Mouse (Mus musculus) lung, embryonic 15.5 days (tissue): ENCODE results near the gene Esx1. TPM values are rescaled to one million over a fixed set of nuclear protein-coding genes. Genes with fewer than 3 reads are reported as not detected.

Source experiments
- ATAC-seq: fragments of 200-750 bp; cut with Nextera tagmentation; 2 replicates; pipeline ENCODE4 v1.8.0; 2017; ENCODE audit warnings: moderate number of reproducible peaks, borderline replicate concordance; ENCODE audit not compliant: low FRiP score, low TSS enrichment; ENCODE audit errors: extremely low read depth
- H3K27ac ChIP-seq: fragments of 300-500 bp; sonication (generic); 2 replicates; pipeline ENCODE4 v1.5.1; 2015; ENCODE audit warnings: moderate library complexity, mild to moderate bottlenecking, inconsistent platforms
- H3K27me3 ChIP-seq: fragments of 300-500 bp; sonication (generic); 2 replicates; pipeline ENCODE4 v1.6.1; 2015; ENCODE audit warnings: inconsistent platforms
- H3K36me3 ChIP-seq: fragments of 300-500 bp; sonication (generic); 2 replicates; pipeline ENCODE4 v1.6.1; 2015; ENCODE audit warnings: inconsistent platforms
- H3K4me1 ChIP-seq: fragments of 300-500 bp; sonication (generic); 2 replicates; pipeline ENCODE4 v1.6.1; 2015; ENCODE audit warnings: inconsistent platforms
- H3K4me2 ChIP-seq: fragments of 300-500 bp; sonication (generic); 2 replicates; pipeline ENCODE4 v1.6.1; 2015; ENCODE audit warnings: inconsistent platforms, mild to moderate bottlenecking, moderate library complexity
- H3K4me3 ChIP-seq: fragments of 300-500 bp; sonication (generic); 2 replicates; pipeline ENCODE4 v1.5.1; 2015; ENCODE audit warnings: mild to moderate bottlenecking, inconsistent platforms
- H3K9ac ChIP-seq: fragments of 300-500 bp; sonication (generic); 2 replicates; pipeline ENCODE4 v1.6.1; 2015; ENCODE audit warnings: inconsistent platforms
- H3K9me3 ChIP-seq: fragments of 300-500 bp; sonication (generic); 2 replicates; pipeline ENCODE4 v1.6.1; 2016; ENCODE audit warnings: inconsistent platforms
- WGBS: fragments of 180-500 bp; shearing (Covaris S2); methylation state at CpG from one replicate; pipeline ENCODE4 v1.1.7; 2015; 5-methylcytosine and 5-hydroxymethylcytosine counted together
- polyA plus RNA-seq: library from polyadenylated mRNA; unstranded; fragments of >200 nt; fragmentation: Nextera tagmentation; extraction: Ambion mirVana; gene quantifications from 2 replicates; pipeline ENCODE4 v1.2.1, GENCODE M21; 2015

Gene Esx1
- polyA plus RNA-seq, 1 experiment from 2014 or later = not detected

- Histone ChIP-seq H3K9me3 (no peaks in the 10 kb centered on the region), H3K9ac (no peak overlapping the region), H3K36me3 (no peaks in the 10 kb centered on the region), H3K4me1 (no peaks in the 10 kb centered on the region; the same call in 1 of the 2 replicates), H3K27me3 (peaks cover 77% of the 10 kb centered on the region), H3K27ac (no peak overlapping the region), H3K4me3 (peak overlapping the region; percentile 21; the same call in 1 of the 2 replicates), H3K4me2 (peak overlapping the region; percentile 46)
- ATAC-seq = no peak
- 20% methylated on average over 52 of the region's 52 CpGs for WGBS
Measured at GRCm38 (mm10) chrX:137119675-137120423, 2.0 kb downstream of the Esx1 start.

- 21% methylated on average over 30 of the region's 40 CpGs for WGBS
- Histone ChIP-seq H3K27ac (no peak overlapping the region), H3K4me2 (peak overlapping the region; percentile 39), H3K36me3 (no peaks in the 10 kb centered on the region), H3K4me3 (peak overlapping the region; percentile 21), H3K9ac (no peak overlapping the region), H3K4me1 (no peaks in the 10 kb centered on the region; the same call in 1 of the 2 replicates), H3K9me3 (no peaks in the 10 kb centered on the region), H3K27me3 (peaks cover 76% of the 10 kb centered on the region)
- peak; percentile 76; the same call in 1 of the 2 replicates for ATAC-seq
Measured at GRCm38 (mm10) chrX:137118097-137118746, 3.7 kb downstream of the Esx1 start.

- ATAC-seq = no peak
- Histone ChIP-seq H3K27me3 (peaks cover 51% of the 10 kb centered on the region), H3K4me2 (no peak overlapping the region), H3K9ac (no peak overlapping the region), H3K9me3 (no peaks in the 10 kb centered on the region), H3K36me3 (no peaks in the 10 kb centered on the region), H3K4me1 (no peaks in the 10 kb centered on the region), H3K4me3 (no peak overlapping the region), H3K27ac (no peak overlapping the region)
- 10% methylated on average over 13 of the region's 13 CpGs for WGBS
Measured at GRCm38 (mm10) chrX:137106498-137106897, 15.4 kb downstream of the Esx1 start.

- no peak for ATAC-seq
- H3K9me3 ChIP-seq = no peaks in the 10 kb centered on the region
- H3K27ac ChIP-seq = no peak overlapping the region
- no peaks in the 10 kb centered on the region for H3K36me3 ChIP-seq
- 19% methylated on average over 25 of the region's 25 CpGs for WGBS
- peaks cover 63% of the 10 kb centered on the region for H3K27me3 ChIP-seq
- H3K4me1 ChIP-seq = no peaks in the 10 kb centered on the region
- no peak overlapping the region for H3K4me3 ChIP-seq
- no peak overlapping the region for H3K4me2 ChIP-seq
- no peak overlapping the region for H3K9ac ChIP-seq
Measured at GRCm38 (mm10) chrX:137104531-137104930, 17.4 kb downstream of the Esx1 start.

Other genes with a start within 250 kb of the Esx1 start
- not detected in 2 replicates for gene H2bfm, start 194.8 kb downstream of the Esx1 start, polyA plus RNA-seq
- gene Tmsb15b2, start 146.6 kb downstream of the Esx1 start, polyA plus RNA-seq = 30.5 and 33.3 TPM in 2 replicates
- gene Tmsb15l, start 145.2 kb downstream of the Esx1 start, polyA plus RNA-seq = 2.9 and 3.5 TPM in 2 replicates
- gene Tmsb15b1, start 145.2 kb downstream of the Esx1 start, polyA plus RNA-seq = 19.0 and 22.2 TPM in 2 replicates
- 11.0 and 11.4 TPM in 2 replicates for gene Zcchc18, start 128.9 kb downstream of the Esx1 start, polyA plus RNA-seq
- gene Slc25a53, start 83.8 kb downstream of the Esx1 start, polyA plus RNA-seq = 12.1 and 14.6 TPM in 2 replicates
- 10.9 and 11.2 TPM in 2 replicates for gene Fam199x, start 72.5 kb downstream of the Esx1 start, polyA plus RNA-seq